Mouse (Mus musculus) liver, embryonic 14.5 days (tissue): ENCODE data around the gene Cavin4.

Experiments
- CTCF ChIP-seq: IDR thresholded peaks from 2 replicates; pipeline ENCODE4 v1.5.1; 2016; ENCODE audit warnings: antibody characterized with exemption, low read depth, control low read depth
- EP300 ChIP-seq: IDR thresholded peaks from 2 replicates; pipeline ENCODE4 v1.6.1; 2016; ENCODE audit warnings: antibody characterized with exemption, low read depth

- TF ChIP-seq CTCF (no peak), EP300 (no peak)
These were observed 19.8 kb downstream of the Cavin4 start for GRCm38 (mm10) chr4:48683126-48683525.
